Mouse (Mus musculus) right cerebral cortex, adult 18-20 months (tissue): ENCODE results near the gene Flywch2.
A peak's percentile ranks its signal among the peaks of the same experiment; 100 is the strongest.

Experiments used
- DNase-seq: peaks from one replicate; pipeline ENCODE4 v3.0.0; 2022; ENCODE audit warnings: mixed read lengths

Gene Flywch2

DNA sequence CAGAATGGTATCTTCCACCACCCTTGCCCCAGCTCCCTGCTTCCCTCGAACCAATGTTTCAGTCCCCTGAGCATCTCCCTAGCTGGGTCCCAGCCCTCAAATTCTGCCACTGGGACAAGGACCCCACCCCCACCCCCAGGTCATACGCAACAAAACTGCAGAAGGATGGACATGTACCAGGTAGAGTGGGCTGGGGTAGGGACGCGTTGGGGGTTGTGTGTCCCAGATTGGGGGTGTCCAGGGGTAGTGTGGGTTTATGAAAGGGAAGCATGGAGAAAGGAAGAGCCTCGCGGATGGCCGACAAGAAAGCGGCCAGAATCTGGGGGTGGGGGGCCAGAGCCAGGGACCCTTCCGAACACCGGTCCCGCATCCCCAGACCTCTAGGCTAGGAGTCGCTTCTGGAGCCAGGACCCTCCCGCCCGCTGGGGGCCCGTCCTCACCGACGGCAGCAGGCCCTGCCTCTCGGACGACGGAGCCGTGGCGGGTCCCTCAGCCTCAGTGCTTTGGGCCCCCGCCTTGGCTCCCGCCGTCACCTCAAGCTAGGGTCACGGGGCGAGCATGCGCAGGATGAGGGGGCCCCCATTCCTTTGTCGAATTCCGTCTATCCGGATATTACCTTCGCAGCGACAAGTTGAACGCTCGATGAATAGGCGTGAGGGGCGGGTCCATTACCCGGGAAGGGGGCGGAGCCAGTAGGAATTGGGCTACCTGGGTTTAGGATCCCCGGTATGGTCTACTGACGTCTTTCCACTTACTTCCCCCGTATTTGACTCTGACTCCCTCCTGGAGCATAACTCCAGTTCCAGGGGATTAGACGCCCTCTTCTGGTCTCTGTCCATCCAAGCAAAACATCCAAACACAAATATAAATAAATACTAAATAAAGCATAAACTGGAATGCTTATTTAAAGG lies at the start of gene Flywch2:
Gene Flywch2, minus strand, starts transcription at position 521 of the 911 bp plus-strand sequence.
- peak; percentile 93 for DNase-seq

DNA sequence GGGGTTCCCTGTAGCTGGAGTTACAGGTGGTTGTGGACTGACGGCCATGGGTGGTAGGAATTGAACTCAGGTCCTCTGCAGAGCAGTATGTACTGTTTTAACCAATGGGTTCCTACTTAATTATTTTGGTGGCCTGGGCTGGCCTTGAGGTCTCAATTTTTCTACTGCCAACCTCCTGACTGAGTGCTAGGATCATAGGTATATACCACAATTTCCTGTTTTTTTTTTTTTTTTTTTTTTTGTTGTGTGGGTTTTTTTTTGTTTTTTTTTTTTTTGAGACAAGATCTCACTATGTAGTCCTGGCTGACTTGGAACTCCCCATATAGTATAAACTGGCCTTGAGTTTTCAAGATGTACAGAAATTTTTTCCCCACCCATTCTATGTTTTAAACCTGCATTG lies 45.3 kb upstream of the Flywch2 start:
- DNase-seq, result no peak

DNA sequence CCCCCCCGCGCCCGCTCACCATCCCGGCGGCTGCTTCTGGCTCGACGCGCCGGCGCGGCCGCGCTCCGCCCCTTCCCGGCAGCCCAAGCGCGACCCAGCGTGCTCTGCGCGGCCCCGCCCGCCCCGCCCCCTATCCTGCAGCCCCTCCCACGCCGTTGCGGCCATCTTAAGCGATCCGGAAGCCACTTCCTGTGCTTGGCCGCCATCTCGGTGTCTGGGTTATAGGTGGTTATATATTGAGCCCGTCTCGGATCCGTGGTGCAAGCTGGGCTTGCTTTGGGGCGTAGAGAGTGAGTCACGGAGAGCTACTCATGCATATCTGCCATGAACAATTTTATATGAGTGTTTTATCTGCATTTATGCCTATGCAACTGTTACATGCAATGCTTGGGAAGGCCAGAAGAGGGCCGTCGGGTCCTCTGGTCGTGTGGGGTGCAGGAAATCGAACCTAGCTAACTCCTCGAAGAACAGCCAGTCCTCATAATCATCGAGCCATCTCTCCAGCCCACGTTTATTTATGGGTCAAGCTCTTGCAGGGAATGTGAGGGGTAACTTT lies 43.3 kb upstream of the Flywch2 start, which contains the start of gene Elob:
Gene Elob, minus strand, starts transcription at position 73 of the 556 bp plus-strand sequence.
- DNase-seq, result peak; percentile 87

DNA sequence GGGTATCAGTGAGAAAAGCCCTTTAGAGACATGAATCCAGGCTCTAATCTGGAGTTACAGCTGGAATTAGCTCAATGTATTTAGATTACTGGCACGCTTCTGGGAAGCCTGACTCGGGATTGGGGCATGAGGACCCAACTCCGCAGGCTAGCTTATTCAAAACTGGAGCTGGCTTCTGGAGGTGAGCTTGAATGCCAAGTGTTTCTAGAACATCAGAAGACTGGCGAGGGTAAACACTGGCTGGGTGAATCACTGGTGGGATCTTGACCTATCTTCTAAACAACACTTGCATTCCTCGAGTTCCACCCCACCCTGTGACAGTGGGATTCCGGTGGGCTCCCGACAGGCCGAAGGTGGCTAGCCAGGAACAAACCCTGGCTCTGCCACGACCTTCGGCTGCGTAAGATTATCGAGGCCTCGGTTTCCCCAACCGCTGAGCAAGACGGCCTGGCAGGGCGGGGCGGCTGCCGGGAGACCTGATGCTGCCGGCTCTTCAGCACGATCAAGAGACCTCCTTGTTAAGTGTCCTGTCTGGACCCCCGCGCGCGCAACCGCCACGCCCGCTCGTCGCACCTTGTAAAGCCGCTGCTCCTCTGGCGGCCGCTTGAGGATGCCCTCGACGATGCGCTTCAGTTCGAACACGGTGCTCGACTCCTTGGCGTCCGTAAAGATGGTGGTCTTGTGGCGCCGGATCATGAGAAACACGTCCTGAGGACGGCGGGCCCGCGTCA lies 42.6 kb upstream of the Flywch2 start:
- DNase-seq, result peak; percentile 36

DNA sequence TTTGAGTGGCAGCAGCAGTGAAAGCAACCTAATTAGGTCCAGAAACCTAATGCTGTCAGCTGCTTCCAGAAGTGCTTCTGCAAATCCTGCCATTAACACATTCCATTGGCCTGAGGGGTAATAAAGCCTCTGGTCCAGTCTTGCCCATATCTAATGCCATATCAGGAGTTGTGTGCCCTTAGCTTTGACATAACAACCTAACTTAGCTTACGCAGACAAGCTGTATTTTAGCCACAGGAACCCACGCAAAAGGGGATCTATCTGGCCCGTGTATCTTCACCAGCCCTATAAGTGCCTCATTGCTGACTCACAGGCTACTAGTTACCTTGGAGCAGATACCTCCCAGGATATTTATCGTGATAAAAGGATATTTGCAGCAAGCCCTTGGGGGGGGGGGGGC lies 39.7 kb upstream of the Flywch2 start:
- DNase-seq, result no peak

DNA sequence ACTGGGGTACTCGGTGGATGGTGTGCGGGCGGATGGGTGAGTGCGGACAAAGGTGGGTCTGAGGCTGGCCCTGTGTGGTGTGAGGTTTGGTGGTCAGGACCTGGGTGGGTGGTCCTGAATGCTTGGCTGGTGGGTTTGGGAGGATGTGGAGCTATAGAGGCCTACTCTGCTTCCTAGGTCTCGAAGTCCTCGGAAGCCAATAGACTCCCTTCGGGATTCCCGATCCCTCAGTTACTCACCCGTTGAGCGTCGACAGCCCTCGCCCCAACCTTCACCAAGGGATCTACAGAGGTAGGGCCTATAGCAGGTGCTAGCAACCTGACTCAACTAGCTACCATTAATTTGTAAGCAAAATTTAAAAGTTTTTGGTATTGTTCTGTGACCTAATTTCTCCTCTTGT lies 37.7 kb upstream of the Flywch2 start:
- DNase-seq, result no peak

DNA sequence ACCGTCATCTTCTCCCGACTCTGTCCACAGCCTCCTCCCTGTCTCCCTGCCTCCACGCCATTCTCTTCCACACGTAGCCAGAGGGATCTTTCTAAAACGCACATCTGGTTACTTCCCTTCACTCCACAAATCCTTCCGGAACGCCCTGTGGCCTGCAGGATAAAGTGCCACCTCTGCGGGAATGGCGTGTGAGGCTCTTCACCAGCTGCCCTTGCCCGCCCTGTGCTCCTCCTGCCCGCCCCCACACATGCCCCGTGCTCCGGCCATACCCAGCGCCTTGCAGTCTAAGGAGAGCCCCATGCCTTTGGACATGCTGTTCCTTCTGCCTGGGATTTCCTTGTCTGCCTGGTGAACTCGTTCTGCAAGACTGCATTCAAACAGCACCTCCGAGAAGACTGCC lies 37.1 kb upstream of the Flywch2 start:
- no peak for DNase-seq

DNA sequence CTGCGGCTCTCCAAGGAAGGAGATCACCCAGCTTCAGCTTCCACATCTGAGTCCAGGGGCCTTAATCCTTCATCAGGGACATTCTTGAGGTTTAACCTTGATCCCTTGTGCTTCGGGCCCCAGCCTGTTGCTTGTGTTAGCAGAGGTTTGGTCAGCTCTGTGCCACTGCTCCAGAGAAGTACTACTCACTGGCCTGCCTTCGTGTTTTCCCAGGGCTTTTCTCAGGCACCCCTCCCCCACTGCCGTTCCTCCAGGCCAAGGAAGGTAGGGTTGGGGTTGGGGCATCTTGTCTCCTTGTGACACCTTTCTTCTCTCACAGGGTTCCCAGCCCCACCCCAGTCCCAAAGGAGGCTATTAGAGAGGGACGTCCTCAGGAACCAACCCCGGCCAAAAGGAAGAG lies 36.2 kb upstream of the Flywch2 start:
- DNase-seq, result no peak

DNA sequence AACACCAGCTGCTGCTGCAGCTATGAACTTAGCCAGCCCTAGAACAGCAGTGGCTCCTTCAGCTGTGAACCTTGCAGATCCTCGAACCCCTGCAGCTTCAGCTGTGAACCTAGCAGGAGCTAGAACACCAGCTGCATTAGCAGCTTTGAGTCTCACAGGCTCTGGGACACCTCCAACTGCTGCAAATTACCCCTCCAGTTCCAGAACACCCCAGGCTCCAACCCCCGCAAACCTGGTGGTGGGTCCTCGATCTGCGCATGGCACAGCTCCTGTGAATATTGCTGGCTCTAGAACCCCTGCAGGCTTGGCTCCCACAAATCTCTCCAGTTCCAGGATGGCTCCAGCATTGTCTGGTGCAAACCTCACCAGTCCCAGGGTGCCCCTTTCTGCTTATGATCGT lies 34.9 kb upstream of the Flywch2 start:
- no peak for DNase-seq

DNA sequence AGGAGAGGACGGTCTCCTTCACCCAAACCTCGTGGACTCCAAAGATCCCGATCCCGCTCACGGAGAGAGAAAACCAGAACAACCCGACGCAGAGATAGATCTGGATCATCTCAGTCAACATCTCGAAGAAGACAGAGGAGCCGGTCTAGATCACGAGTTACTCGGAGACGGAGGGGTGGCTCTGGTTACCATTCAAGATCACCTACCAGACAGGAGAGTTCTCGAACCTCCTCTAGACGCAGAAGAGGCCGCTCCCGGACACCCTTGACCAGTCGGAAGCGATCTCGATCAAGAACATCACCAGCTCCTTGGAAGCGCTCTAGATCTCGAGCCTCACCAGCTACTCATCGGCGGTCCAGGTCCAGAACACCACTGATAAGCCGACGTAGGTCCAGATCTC lies 33.4 kb upstream of the Flywch2 start:
- DNase-seq, result no peak

DNA sequence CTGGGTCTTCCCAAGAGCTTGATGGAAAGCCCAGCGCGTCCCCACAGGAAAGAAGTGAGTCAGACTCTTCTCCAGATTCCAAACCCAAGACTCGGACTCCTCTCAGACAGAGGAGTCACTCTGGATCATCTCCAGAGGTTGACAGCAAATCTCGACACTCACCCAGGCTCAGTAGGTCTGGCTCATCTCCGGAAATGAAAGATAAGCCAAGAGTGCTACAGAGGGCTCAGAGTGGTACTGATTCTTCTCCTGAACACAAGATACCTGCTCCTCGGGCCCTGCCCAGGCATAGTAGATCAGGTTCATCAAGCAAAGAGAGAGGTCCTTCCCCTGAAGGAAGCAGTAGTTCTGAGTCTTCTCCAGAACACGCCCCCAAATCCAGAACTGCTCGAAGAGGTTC lies 32.7 kb upstream of the Flywch2 start:
- DNase-seq, result no peak

DNA sequence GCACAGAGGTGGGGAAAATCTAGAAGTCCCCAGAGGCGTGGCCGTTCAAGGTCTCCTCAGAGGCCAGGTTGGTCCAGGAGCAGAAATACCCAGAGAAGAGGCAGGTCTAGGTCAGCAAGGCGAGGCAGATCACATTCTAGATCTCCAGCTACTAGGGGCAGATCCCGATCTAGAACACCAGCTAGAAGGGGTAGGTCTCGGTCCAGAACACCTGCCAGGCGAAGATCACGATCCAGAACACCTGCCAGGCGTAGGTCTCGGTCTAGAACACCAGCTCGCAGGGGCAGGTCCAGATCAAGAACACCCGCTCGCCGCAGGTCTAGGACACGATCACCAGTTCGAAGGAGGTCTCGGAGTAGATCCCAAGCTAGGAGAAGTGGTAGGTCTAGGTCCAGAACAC lies 29.8 kb upstream of the Flywch2 start:
- no peak for DNase-seq

DNA sequence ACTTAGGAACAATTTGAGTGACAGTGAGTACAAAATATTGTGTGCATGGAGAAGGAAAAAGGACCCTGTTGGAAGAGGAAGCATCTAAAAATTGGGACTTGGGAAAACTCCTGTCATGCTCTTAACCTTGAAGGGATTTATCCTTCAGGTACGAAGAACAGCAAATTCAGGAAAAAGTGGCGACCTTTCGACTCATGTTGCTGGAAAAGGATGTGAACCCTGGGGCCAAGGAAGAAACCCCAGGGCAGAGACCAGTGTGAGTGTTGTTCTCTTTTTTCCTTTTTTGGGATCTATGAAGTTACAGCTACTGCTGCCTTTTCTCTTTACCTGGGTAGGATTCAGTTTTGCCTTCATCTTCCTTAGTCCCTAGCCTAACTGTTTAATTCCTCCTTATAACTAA lies 22.0 kb upstream of the Flywch2 start:
- DNase-seq, result no peak

DNA sequence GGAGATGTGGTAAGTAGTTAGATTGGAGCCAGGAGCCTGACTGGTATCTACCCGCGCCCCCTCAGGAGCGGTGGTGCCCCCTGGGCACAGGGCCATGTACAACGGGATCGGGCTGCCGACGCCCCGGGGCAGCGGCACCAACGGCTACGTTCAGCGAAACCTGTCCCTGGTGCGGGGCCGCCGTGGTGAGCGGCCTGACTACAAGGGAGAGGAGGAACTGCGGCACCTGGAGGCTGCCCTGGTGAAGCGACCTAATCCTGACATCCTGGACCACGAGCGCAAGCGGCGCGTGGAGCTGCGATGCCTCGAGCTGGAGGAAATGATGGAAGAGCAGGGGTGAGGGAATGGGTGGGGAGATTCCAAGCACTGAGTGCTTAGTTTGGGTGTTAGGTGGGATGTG lies 21.0 kb upstream of the Flywch2 start:
- DNase-seq, result peak; percentile 31

DNA sequence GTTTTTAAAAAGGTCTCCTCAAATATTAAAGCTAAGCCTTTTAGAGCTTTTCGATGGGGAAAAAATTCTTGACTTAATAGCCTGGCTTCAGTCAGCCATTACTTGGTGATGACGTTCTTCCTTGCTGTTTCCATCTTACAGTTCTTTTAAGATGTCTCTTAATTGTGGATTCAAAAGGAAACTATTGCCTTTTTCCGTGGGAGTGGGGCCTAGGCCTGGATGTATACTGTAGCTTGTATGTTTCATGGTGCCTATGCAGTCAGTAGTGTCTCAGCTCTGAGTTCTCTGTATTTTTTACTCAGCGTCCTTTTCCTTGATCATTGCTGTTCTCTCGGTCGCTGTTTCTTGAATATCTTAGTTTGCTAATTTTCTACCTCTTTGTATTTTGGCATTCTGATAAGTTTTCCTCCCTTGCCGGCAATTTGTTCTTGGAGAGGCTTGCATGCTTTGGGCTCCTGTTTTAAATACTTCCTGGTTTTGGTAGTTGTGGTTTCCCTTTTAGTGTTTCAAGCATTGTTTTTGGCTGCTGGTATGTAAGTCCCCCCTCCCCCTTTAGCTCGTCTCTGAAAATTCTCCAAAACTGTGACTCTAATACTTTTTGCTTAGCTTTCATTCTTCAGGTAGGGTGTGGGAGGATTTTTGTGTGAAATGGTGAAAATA lies 18.7 kb upstream of the Flywch2 start:
- DNase-seq, result no peak

DNA sequence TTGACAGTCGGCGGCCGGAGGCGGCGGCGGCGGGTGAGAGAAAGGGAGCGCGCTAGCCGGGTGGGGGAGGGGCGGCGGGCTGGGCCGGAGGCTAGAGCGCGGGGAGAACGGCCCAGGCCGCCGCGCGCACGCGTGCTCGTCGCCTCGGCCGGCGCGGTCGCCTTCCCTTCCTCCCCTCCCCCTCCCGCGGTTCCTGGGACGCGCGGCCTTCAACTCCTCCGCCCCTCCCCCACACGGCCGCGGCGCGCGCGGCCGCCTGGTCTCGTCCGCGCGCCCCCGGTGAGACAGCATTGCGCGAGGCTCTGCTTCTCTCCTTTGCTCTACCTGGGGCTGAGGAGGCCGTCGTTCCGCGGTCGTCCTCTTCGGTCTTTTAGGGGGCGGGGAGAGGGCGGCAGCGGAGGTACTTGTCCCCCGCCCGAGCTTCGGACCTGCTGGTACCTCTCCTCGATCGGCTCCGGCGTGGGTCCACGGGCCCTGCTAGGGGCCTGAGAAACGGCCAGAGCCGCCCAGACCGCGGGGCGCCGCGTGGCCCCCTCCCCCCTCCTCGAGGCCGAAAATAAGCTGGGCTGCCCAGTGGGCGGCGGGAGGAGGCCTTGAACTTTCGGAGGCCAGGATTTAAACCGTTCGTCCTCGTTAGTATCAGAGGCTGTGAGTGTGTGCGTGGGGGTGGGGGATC lies 17.6 kb upstream of the Flywch2 start:
- DNase-seq, result no peak

DNA sequence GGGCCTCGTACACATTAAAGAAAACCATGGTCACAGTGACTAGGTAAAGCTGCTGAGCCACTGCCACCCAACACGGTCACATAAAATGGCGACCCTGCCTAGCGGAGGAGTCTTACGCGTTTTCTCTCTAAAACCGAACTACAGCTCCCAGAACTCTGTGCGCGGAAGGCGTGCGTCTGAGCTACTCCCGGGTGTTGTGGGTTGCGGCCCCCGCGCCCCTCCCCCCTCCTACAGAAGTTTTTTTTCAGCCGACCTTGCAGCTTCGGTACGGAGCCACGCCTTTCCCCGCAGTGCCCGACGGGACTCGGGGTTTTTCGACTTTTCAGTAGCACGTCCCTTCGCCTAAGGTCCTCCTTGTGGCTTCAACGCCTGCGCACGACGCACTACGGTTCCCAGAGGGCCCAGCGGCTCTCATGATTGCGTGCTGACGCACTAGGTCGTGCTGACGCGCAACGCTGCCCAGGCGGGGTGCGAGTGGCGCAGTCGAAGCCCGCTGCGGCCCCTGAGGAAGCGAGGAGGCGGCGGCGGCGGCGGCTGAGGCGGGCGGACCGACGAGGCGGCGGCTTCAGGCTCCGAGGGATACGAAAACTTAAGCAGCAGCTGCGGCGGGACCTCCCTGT lies 17.0 kb upstream of the Flywch2 start:
- peak; percentile 99 for DNase-seq

DNA sequence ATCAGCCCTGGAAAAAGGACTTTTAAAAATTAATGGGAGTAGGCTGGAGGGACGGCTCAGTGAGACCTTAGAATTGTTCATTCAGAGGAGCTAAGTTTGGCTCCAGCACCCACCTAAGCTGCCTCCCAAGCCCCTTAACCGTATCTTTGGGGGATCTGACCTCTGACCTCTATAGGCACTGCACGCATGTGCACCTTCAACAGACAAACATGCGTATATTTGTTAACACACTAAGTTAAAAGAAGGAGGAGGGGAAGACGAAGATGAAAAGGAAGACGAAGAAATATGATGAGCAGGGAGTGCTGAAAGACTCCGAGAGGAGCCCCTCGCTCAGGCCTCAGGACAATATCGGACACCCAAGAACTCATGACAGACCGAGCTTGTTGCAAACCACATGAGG lies 15.7 kb upstream of the Flywch2 start:
- no peak for DNase-seq

DNA sequence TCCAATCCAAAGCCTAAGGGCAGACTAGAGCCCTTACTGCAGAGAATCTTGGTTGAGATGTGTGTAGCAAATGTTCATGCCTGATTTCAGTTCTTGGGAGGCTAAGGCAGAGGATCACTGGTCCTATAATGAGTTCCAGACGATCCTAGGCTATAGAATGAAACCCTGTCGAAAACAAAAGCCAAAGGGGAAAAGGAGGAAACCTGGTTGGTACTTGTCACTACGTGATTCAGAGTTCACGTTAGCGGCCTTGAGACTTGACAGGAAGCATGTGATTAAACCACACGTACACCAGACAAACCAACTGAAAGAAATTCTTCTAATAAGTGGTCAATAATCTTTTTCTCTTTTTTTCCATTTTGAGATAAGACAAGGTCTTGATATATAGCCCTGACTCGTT lies 11.4 kb upstream of the Flywch2 start:
- no peak for DNase-seq

DNA sequence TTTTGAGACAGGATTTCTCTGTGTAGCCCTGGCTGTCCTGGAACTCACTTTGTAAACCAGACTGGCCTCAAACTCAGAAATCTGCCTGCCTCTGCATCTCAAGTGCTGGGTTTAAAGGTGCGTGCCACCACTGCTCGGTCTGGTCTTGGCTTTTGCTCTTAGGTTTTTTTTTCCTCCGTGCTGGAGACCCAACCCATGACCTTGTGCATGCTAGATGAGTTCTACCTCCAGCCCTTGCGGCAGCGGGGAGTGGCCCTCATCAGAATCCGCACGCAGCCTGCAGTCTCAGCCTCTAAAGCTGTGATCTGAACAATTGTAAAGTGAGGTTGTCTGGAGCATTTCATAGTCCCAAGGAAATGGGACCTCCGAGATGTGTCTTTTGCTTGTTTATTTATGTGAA lies 9.4 kb upstream of the Flywch2 start:
- DNase-seq, result no peak

DNA sequence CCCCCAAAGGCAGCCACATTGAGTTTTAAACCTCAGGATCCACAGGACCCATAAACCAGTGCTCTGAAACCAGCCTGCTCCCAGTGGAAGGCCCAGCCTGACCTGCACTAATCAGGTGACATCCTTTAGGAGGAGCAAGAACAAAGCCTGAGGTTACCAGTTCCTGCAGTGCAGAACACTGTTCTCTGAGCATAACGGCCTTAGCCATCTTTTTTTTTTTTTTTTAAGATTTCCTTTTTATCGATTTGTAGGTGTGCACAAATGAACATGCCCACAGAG lies 5.1 kb upstream of the Flywch2 start:
- DNase-seq, result no peak

DNA sequence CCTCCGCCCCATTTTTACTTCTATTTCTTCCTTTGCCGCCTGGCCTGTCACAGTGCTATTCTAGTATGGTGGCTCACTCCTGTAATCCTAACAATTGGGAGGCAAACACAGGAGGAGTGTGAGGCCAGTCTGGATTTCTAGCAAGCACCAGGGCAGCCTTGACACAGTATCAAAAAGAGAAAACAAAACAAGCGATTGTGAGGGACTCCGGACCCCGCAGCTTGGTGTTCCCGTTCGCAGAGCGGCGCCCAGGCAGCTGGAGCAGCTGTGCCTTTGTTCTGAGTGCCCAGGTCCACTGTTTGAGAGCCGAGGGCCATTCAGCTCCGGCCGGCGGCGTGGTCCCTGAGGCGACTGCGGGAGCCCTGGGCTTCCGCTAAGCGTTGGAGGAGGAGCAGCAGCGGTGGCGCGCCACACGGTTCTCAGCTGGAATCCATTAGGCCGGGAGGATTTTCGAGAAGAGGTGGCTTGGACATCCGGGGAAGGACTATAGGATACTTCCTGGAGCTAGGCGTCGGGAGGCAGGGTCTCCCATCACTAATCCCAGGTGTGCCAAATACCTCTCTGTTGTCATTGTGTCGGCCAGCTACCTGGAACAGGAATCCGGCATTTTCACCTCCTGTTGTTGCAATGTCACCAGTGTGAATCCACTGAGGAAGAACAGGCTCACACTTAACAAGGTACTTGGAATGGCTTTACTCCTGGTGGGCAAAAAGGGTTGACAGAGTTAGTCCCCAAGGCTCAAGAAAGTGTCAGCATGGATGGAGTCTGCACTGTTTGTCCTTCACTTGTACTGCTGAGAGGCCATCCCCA lies 4.6 kb upstream of the Flywch2 start, which contains the start of gene Srrm2:
Gene Srrm2, plus strand, starts transcription at position 264 of the 810 bp plus-strand sequence.
- DNase-seq, result peak; percentile 54
